Mouse (Mus musculus) megakaryocyte, embryonic 14.5 days (primary cell): Measurements from ENCODE around the gene Rbm18. TPM values are rescaled to one million over a fixed set of nuclear protein-coding genes. Genes with fewer than 3 reads are reported as not detected.
"Not testable (repeated sequence)": the region's sequence is repeated elsewhere in the genome, so short reads cannot be mapped to it uniquely, and the experiment has no call there.

Experiments
- H3K27me3 ChIP-seq: replicated peaks from 2 replicates; pipeline ENCODE3; 2012; ENCODE audit warnings: inconsistent platforms
- H3K36me3 ChIP-seq: replicated peaks from 2 replicates; pipeline ENCODE3; 2012; ENCODE audit warnings: low read length, inconsistent platforms, mixed read lengths
- H3K4me1 ChIP-seq: 2 replicates; pipeline ENCODE4 v1.6.1; 2012; ENCODE audit warnings: inconsistent platforms
- H3K4me3 ChIP-seq: replicated peaks from 2 replicates; pipeline ENCODE3; 2012; ENCODE audit warnings: moderate library complexity, mild to moderate bottlenecking, inconsistent platforms
- H3K9me3 ChIP-seq: 2 replicates; pipeline ENCODE4 v1.6.1; 2012; ENCODE audit warnings: inconsistent platforms
- FLI1 ChIP-seq: IDR thresholded peaks from 2 replicates; pipeline ENCODE4 v1.6.1; 2012; ENCODE audit warnings: low read length, inconsistent platforms, mixed read lengths
- GATA1 ChIP-seq: IDR thresholded peaks from 3 replicates; pipeline ENCODE4 v1.6.1; 2012; ENCODE audit warnings: mixed read lengths, low read length, inconsistent platforms, borderline replicate concordance
- polyA plus RNA-seq: library from polyadenylated mRNA; stranded (reverse); fragments of >175 nt; gene quantifications from 2 replicates; pipeline ENCODE4 v1.2.3, GENCODE M21; 2012; ENCODE audit warnings: low replicate concordance; ENCODE audit not compliant: insufficient read depth

The Rbm18 gene
- polyA plus RNA-seq, 1 experiment: 4.2 TPM

GRCm38 (mm10) chr2:36159336-36159735 lies 22.8 kb upstream of the Rbm18 start:
- TF ChIP-seq GATA1 (no peak), FLI1 (no peak)
- peaks cover 6% of the 10 kb centered on the region for H3K4me1 ChIP-seq
- no peak overlapping the region for H3K4me3 ChIP-seq
- H3K27me3 ChIP-seq: no peaks in the 10 kb centered on the region
- no peaks in the 10 kb centered on the region for H3K9me3 ChIP-seq
- peaks cover 90% of the 10 kb centered on the region for H3K36me3 ChIP-seq

GRCm38 (mm10) chr2:36157461-36157860 lies 20.9 kb upstream of the Rbm18 start:
- Histone ChIP-seq H3K9me3 (no peaks in the 10 kb centered on the region), H3K36me3 (peaks cover 88% of the 10 kb centered on the region), H3K4me1 (peaks cover 6% of the 10 kb centered on the region), H3K27me3 (no peaks in the 10 kb centered on the region), H3K4me3 (no peak overlapping the region)
- TF ChIP-seq FLI1: no peak

GRCm38 (mm10) chr2:36152401-36152800 lies 15.8 kb upstream of the Rbm18 start:
- H3K4me1 ChIP-seq, H3K27me3 ChIP-seq, H3K9me3 ChIP-seq, H3K4me3 ChIP-seq: not testable (repeated sequence)
- H3K36me3 ChIP-seq: peaks cover 76% of the 10 kb centered on the region

- Histone ChIP-seq H3K27me3 (no peaks in the 10 kb centered on the region), H3K36me3 (peaks cover 56% of the 10 kb centered on the region), H3K9me3 (no peaks in the 10 kb centered on the region), H3K4me3 (no peak overlapping the region), H3K4me1 (peaks cover 3% of the 10 kb centered on the region; the same call in 1 of the 2 replicates)
- no peak for TF ChIP-seq GATA1
- TF ChIP-seq FLI1: no peak
These were observed 12.3 kb upstream of the Rbm18 start for GRCm38 (mm10) chr2:36148876-36149365.

- H3K27me3 ChIP-seq: no peaks in the 10 kb centered on the region
- peaks cover 41% of the 10 kb centered on the region for H3K36me3 ChIP-seq
- no peak overlapping the region for H3K4me3 ChIP-seq
- TF ChIP-seq FLI1: no peak
- peaks cover 61% of the 10 kb centered on the region for H3K4me1 ChIP-seq
- H3K9me3 ChIP-seq: no peaks in the 10 kb centered on the region
These were observed 2.5 kb upstream of the Rbm18 start for GRCm38 (mm10) chr2:36139096-36139495.

GRCm38 (mm10) chr2:36135887-36136286 lies 686 bp downstream of the Rbm18 start:
- Histone ChIP-seq H3K4me1 (peaks cover 43% of the 10 kb centered on the region), H3K9me3 (no peaks in the 10 kb centered on the region), H3K36me3 (peaks cover 42% of the 10 kb centered on the region), H3K27me3 (no peaks in the 10 kb centered on the region), H3K4me3 (peak overlapping the region; percentile 99)
- no peak for TF ChIP-seq GATA1
- TF ChIP-seq FLI1: no peak

GRCm38 (mm10) chr2:36129051-36129450 lies 7.5 kb downstream of the Rbm18 start:
- H3K4me3 ChIP-seq: peak overlapping the region; percentile 42
- H3K9me3 ChIP-seq: no peaks in the 10 kb centered on the region
- peaks cover 89% of the 10 kb centered on the region for H3K36me3 ChIP-seq
- H3K4me1 ChIP-seq: peaks cover 26% of the 10 kb centered on the region
- no peaks in the 10 kb centered on the region for H3K27me3 ChIP-seq
- no peak for TF ChIP-seq FLI1
- no peak for TF ChIP-seq GATA1

GRCm38 (mm10) chr2:36127973-36128372 lies 8.6 kb downstream of the Rbm18 start:
- TF ChIP-seq FLI1 (no peak), GATA1 (no peak)
- Histone ChIP-seq H3K36me3 (peaks cover 88% of the 10 kb centered on the region), H3K4me1 (peaks cover 26% of the 10 kb centered on the region)

GRCm38 (mm10) chr2:36126795-36127429 lies 9.7 kb downstream of the Rbm18 start:
- Histone ChIP-seq H3K4me1 (peaks cover 26% of the 10 kb centered on the region), H3K9me3 (no peaks in the 10 kb centered on the region), H3K4me3 (no peak overlapping the region), H3K27me3 (no peaks in the 10 kb centered on the region), H3K36me3 (peaks cover 88% of the 10 kb centered on the region)
- TF ChIP-seq FLI1: no peak
- no peak for TF ChIP-seq GATA1

More at GRCm38 (mm10) chr2:36127973-36128372, 8.6 kb downstream of the Rbm18 start:
- no peaks in the 10 kb centered on the region for H3K9me3 ChIP-seq
- no peaks in the 10 kb centered on the region for H3K27me3 ChIP-seq
- H3K4me3 ChIP-seq: no peak overlapping the region

- Histone ChIP-seq H3K4me1 (peaks cover 9% of the 10 kb centered on the region), H3K36me3 (peaks cover 24% of the 10 kb centered on the region), H3K9me3 (no peaks in the 10 kb centered on the region), H3K4me3 (no peak overlapping the region), H3K27me3 (peaks cover 48% of the 10 kb centered on the region)
- TF ChIP-seq GATA1 (no peak), FLI1 (no peak)
These were observed 23.9 kb downstream of the Rbm18 start for GRCm38 (mm10) chr2:36112632-36113031.

- Histone ChIP-seq H3K36me3 (no peaks in the 10 kb centered on the region), H3K4me3 (no peak overlapping the region), H3K27me3 (peaks cover 86% of the 10 kb centered on the region), H3K4me1 (peaks cover 31% of the 10 kb centered on the region), H3K9me3 (no peaks in the 10 kb centered on the region)
- TF ChIP-seq GATA1 (no peak), FLI1 (no peak)
These were observed 28.0 kb downstream of the Rbm18 start for GRCm38 (mm10) chr2:36108615-36109014.
